Mouse (Mus musculus) lung, adult 2 months (tissue): ENCODE data around the gene Kcnab2. TPM values are rescaled to one million over a fixed set of nuclear protein-coding genes. Genes with fewer than 3 reads are reported as not detected.

ENCODE experiments used
- DNase-seq: peaks from one replicate; pipeline ENCODE4 v3.0.0; 2022
- H3K4me1 ChIP-seq: fragments of 200-500 bp; 2 replicates; pipeline ENCODE4 v1.6.1; 2011; ENCODE audit warnings: low read length; ENCODE audit not compliant: control insufficient read depth, insufficient read depth
- H3K4me3 ChIP-seq: fragments of 200-500 bp; replicated peaks from 2 replicates; pipeline ENCODE3; 2011; ENCODE audit warnings: low read depth, mild to moderate bottlenecking, control low read depth, low read length; ENCODE audit errors: extremely low read depth
- CTCF ChIP-seq: fragments of 200-500 bp; IDR thresholded peaks from 2 replicates; pipeline ENCODE4 v1.5.1; 2011; ENCODE audit warnings: mild to moderate bottlenecking, low read length, control low read depth; ENCODE audit not compliant: insufficient read depth
- POLR2A ChIP-seq: fragments of 200-500 bp; IDR thresholded peaks from 2 replicates; pipeline ENCODE4 v1.6.1; 2011; ENCODE audit warnings: low read depth, mild to moderate bottlenecking, control low read depth, low read length, borderline replicate concordance; ENCODE audit errors: extremely low read depth
- WGBS: fragments of 180-500 bp; shearing (Covaris S2); methylation state at CpG from one replicate; pipeline ENCODE4 v1.1.7; 2018; 5-methylcytosine and 5-hydroxymethylcytosine counted together
- polyA plus RNA-seq: library from polyadenylated mRNA; depleted of rRNA; stranded (reverse); fragments of >200 nt; gene quantifications from 2 replicates; pipeline ENCODE4 v1.2.3, GENCODE M21; 2012

Gene Kcnab2
- polyA plus RNA-seq, 1 experiment: 8.6 TPM

GRCm38 (mm10) chr4:152434836-152435235 is 42.8 kb downstream of the Kcnab2 start:
- TF ChIP-seq POLR2A (no peak), CTCF (peak; percentile 81)
- no peaks in the 10 kb centered on the region for H3K4me1 ChIP-seq
- WGBS: 14% methylated on average over 9 of the region's 9 CpGs
- peak; percentile 78 for DNase-seq
- H3K4me3 ChIP-seq: no peak overlapping the region

- no peaks in the 10 kb centered on the region for H3K4me1 ChIP-seq
- WGBS: 49% methylated on average over 5 of the region's 5 CpGs
- H3K4me3 ChIP-seq: no peak overlapping the region
- peak; percentile 28 for DNase-seq
- TF ChIP-seq CTCF (peak; percentile 63), POLR2A (no peak)
These were observed 45.4 kb downstream of the Kcnab2 start for GRCm38 (mm10) chr4:152432308-152432707.

GRCm38 (mm10) chr4:152428259-152428658 is 49.4 kb downstream of the Kcnab2 start:
- WGBS: 48% methylated on average over 8 of the region's 8 CpGs
- DNase-seq: no peak
- Histone ChIP-seq H3K4me1 (no peaks in the 10 kb centered on the region), H3K4me3 (no peak overlapping the region)
- TF ChIP-seq CTCF (no peak), POLR2A (no peak)

GRCm38 (mm10) chr4:152424922-152425321 is 52.7 kb downstream of the Kcnab2 start:
- 67% methylated on average over 5 of the region's 5 CpGs for WGBS
- Histone ChIP-seq H3K4me3 (no peak overlapping the region), H3K4me1 (no peaks in the 10 kb centered on the region)
- TF ChIP-seq CTCF (peak; percentile 52), POLR2A (no peak)
- no peak for DNase-seq

- TF ChIP-seq CTCF (no peak), POLR2A (no peak)
- no peak for DNase-seq
- Histone ChIP-seq H3K4me3 (no peak overlapping the region), H3K4me1 (no peaks in the 10 kb centered on the region)
- WGBS: 31% methylated on average over 4 of the region's 4 CpGs
These were observed 53.3 kb downstream of the Kcnab2 start for GRCm38 (mm10) chr4:152424341-152424740.

- WGBS: 82% methylated on average over 6 of the region's 6 CpGs
- DNase-seq: no peak
- H3K4me1 ChIP-seq: no peaks in the 10 kb centered on the region
These were observed 54.1 kb downstream of the Kcnab2 start for GRCm38 (mm10) chr4:152423576-152423975.

GRCm38 (mm10) chr4:152418229-152419060 is 59.2 kb downstream of the Kcnab2 start:
- no peaks in the 10 kb centered on the region for H3K4me1 ChIP-seq
- H3K4me3 ChIP-seq: no peak overlapping the region
- DNase-seq: no peak
- TF ChIP-seq CTCF: no peak
- TF ChIP-seq POLR2A: no peak
- WGBS: 46% methylated on average over 28 of the region's 28 CpGs

More at GRCm38 (mm10) chr4:152423576-152423975, 54.1 kb downstream of the Kcnab2 start:
- TF ChIP-seq POLR2A: no peak
- TF ChIP-seq CTCF: no peak
- H3K4me3 ChIP-seq: no peak overlapping the region

GRCm38 (mm10) chr4:152412524-152413080 is 65.1 kb downstream of the Kcnab2 start:
- no peak for DNase-seq
- Histone ChIP-seq H3K4me3 (no peak overlapping the region), H3K4me1 (no peaks in the 10 kb centered on the region)
- 73% methylated on average over 3 of the region's 3 CpGs for WGBS
- TF ChIP-seq POLR2A (no peak), CTCF (no peak)

GRCm38 (mm10) chr4:152410961-152411360 is 66.7 kb downstream of the Kcnab2 start:
- Histone ChIP-seq H3K4me1 (no peaks in the 10 kb centered on the region), H3K4me3 (no peak overlapping the region)
- DNase-seq: no peak
- 69% methylated on average over 13 of the region's 13 CpGs for WGBS
- TF ChIP-seq CTCF: no peak
- TF ChIP-seq POLR2A: no peak

GRCm38 (mm10) chr4:152406531-152406930 is 71.1 kb downstream of the Kcnab2 start:
- Histone ChIP-seq H3K4me3 (no peak overlapping the region), H3K4me1 (no peaks in the 10 kb centered on the region)
- no peak for DNase-seq
- WGBS: 75% methylated on average over 8 of the region's 8 CpGs
- TF ChIP-seq POLR2A: no peak
- TF ChIP-seq CTCF: no peak
